Mouse (Mus musculus) frontal cortex, postnatal 25 days (tissue): ENCODE results near the gene Naaa.

ENCODE experiments used
- DNase-seq, 2 experiments: peaks; one replicate each; pipeline ENCODE4 v3.0.0; 2022; ENCODE audit warnings: low spot score in 2 of 2

Naaa gene

DNA sequence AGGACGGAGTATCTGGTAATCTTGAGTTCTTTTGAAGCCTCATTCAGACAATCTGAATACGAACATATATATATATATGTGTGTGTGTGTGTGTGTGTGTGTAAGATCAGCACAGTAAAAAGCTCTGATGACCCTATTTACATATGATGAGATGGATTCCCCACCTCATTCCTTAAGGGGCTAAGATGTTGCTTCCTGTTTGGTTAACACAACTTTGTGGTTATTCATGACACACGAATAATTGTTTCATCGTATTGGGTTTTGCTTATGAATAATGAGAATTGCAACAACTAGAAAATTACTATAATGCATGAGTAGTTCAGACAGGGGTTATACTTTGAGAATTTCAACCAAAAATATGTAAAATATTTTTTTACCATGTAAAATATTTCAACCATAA lies 62.7 kb downstream of the Naaa start, which contains the start of gene U90926:
TSS of gene U90926 (minus strand) at position 101 of the 400 bp plus-strand sequence.
- no peak for DNase-seq

DNA sequence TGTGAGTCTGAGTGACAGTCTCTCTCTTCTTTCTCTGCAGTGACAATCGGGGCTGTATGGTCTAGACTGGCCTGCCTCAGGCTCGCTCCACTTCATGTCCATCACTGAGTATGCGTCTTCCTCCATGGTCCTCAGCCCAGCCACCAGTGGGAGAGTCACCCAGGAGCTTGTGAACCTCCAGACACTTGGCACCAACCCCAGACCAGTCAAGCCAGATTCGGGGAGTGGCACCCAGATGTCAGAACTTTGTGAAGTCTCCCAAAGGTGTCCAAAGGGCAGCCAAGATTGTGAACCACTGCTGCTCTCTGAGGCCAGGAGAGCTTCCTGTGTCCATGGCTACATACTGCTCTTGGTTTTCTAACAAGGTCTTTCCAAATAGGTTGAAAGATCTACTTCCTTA lies 65.7 kb downstream of the Naaa start:
- DNase-seq, result no peak

DNA sequence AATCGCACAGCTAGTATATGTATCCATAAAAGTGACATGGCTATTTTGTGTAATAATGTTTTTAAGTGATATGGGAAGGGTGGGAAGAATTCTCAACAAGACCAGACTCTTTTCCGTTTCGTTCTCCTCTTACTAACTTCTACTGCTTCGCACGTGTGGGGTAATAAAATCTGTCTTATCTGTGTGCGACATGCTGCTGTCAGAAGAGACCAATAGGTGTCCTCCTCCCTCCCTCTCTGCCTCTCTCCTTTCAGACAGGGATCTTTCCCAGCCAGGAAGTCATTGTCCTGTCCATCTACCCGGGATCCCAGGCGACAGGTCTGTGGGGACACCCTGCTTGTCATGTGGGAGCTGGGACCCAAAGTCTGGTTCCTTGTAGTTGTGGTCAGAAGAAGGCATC lies 67.8 kb downstream of the Naaa start:
- DNase-seq, result no peak
